Mouse (Mus musculus): ENCODE measurements at regions not wholly inside any gene's neighbourhood (a gene's known extent, or its start where the extent isn't known, plus 50 kb on each side); places are given as distances from the start of the nearest gene placed in this dataset.

GRCm38 (mm10) chr5:101211974-101212373 lies 366.5 kb downstream of the Gpat3 start:
- no peak for TF ChIP-seq CTCF (IDR thresholded peaks at IDR 0.05; ENCODE audit: insufficient read depth, low read length)
- no peak for TF ChIP-seq POLR2A (IDR thresholded peaks at IDR 0.05; ENCODE audit: borderline replicate concordance, extremely low read depth, low read depth, low read length)
